Mouse (Mus musculus) intestine, embryonic 15.5 days (tissue): ENCODE data around the gene Cebpe. TPM values are rescaled to one million over a fixed set of nuclear protein-coding genes. Genes with fewer than 3 reads are reported as not detected.

Experiments used
- ATAC-seq: fragments of 200-750 bp; cut with Nextera tagmentation; 2 replicates; pipeline ENCODE4 v1.8.0; 2017; ENCODE audit warnings: moderate TSS enrichment, moderate library complexity
- H3K27ac ChIP-seq: fragments of 300-500 bp; sonication (generic); 2 replicates; pipeline ENCODE4 v1.5.1; 2015; ENCODE audit warnings: mild to moderate bottlenecking, inconsistent platforms
- H3K27me3 ChIP-seq: fragments of 300-500 bp; sonication (generic); replicated peaks from 2 replicates; pipeline ENCODE4 v1.6.1; 2015; ENCODE audit warnings: inconsistent platforms
- H3K36me3 ChIP-seq: fragments of 300-500 bp; sonication (generic); 2 replicates; pipeline ENCODE4 v1.6.1; 2015; ENCODE audit warnings: inconsistent platforms
- H3K4me1 ChIP-seq: fragments of 300-500 bp; sonication (generic); replicated peaks from 2 replicates; pipeline ENCODE4 v1.6.1; 2015; ENCODE audit warnings: inconsistent platforms
- H3K4me2 ChIP-seq: fragments of 300-500 bp; sonication (generic); replicated peaks from 2 replicates; pipeline ENCODE4 v1.6.1; 2015; ENCODE audit warnings: mild to moderate bottlenecking, inconsistent platforms
- H3K4me3 ChIP-seq: fragments of 300-500 bp; sonication (generic); replicated peaks from 2 replicates; pipeline ENCODE4 v1.5.1; 2015; ENCODE audit warnings: inconsistent platforms
- H3K9ac ChIP-seq: fragments of 300-500 bp; sonication (generic); 2 replicates; pipeline ENCODE4 v1.6.1; 2015; ENCODE audit warnings: inconsistent platforms
- H3K9me3 ChIP-seq: fragments of 300-500 bp; sonication (generic); 2 replicates; pipeline ENCODE4 v1.6.1; 2016; ENCODE audit warnings: inconsistent platforms
- WGBS: fragments of 180-500 bp; shearing (Covaris S2); methylation state at CpG from one replicate; pipeline ENCODE4 v1.1.7; 2015; 5-methylcytosine and 5-hydroxymethylcytosine counted together
- polyA plus RNA-seq: library from polyadenylated mRNA; unstranded; fragments of >200 nt; fragmentation: Nextera tagmentation; extraction: Ambion mirVana; gene quantifications from 2 replicates; pipeline ENCODE4 v1.2.1, GENCODE M21; 2015

Gene Cebpe
- polyA plus RNA-seq, 1 experiment from 2014 or later = 0.19 TPM

- ATAC-seq = no peak
- H3K9me3 ChIP-seq = no peaks in the 10 kb centered on the region
- H3K4me3 ChIP-seq = no peak overlapping the region
- no peaks in the 10 kb centered on the region for H3K27me3 ChIP-seq
- no peaks in the 10 kb centered on the region for H3K4me1 ChIP-seq
- no peak overlapping the region for H3K9ac ChIP-seq
- 90% methylated on average over 11 of the region's 11 CpGs for WGBS
- no peak overlapping the region for H3K27ac ChIP-seq
- no peak overlapping the region for H3K4me2 ChIP-seq
- H3K36me3 ChIP-seq = no peaks in the 10 kb centered on the region
Observed at GRCm38 (mm10) chr14:54720041-54720440, 8.1 kb upstream of the Cebpe start.

GRCm38 (mm10) chr14:54715402-54715801 lies 3.4 kb upstream of the Cebpe start:
- no peak overlapping the region for H3K9ac ChIP-seq
- H3K4me1 ChIP-seq = 0 out of 2 replicates have a peak, but pooled peaks cover 2% of the 10 kb centered on the region
- H3K9me3 ChIP-seq = no peaks in the 10 kb centered on the region
- no peaks in the 10 kb centered on the region for H3K27me3 ChIP-seq
- H3K4me3 ChIP-seq = no peak overlapping the region
- no peak overlapping the region for H3K4me2 ChIP-seq
- ATAC-seq = no peak
- no peak overlapping the region for H3K27ac ChIP-seq
- no peaks in the 10 kb centered on the region for H3K36me3 ChIP-seq
- WGBS = 74% methylated on average over 1 of the region's 1 CpGs

GRCm38 (mm10) chr14:54714617-54715081 lies 2.7 kb upstream of the Cebpe start:
- Histone ChIP-seq H3K4me1 (0 out of 2 replicates have a peak, but pooled peaks cover 2% of the 10 kb centered on the region), H3K4me2 (peak overlapping the region; percentile 70), H3K27me3 (no peaks in the 10 kb centered on the region), H3K9ac (no peak overlapping the region; the same call in 1 of the 2 replicates), H3K36me3 (no peaks in the 10 kb centered on the region), H3K27ac (0 out of 2 replicates have a peak overlapping the region, but pooled peaks have one; percentile 9), H3K9me3 (no peaks in the 10 kb centered on the region), H3K4me3 (peak overlapping the region; percentile 27)
- 2% methylated on average over 15 of the region's 15 CpGs for WGBS
- peak; percentile 78 for ATAC-seq

GRCm38 (mm10) chr14:54714121-54714520 lies 2.1 kb upstream of the Cebpe start:
- peak overlapping the region; percentile 70 for H3K4me2 ChIP-seq
- no peak overlapping the region; the same call in 1 of the 2 replicates for H3K9ac ChIP-seq
- peak; percentile 58 for ATAC-seq
- 0 out of 2 replicates have a peak, but pooled peaks cover 2% of the 10 kb centered on the region for H3K4me1 ChIP-seq
- H3K4me3 ChIP-seq = peak overlapping the region; percentile 27
- no peak overlapping the region for H3K27ac ChIP-seq
- H3K9me3 ChIP-seq = no peaks in the 10 kb centered on the region
- WGBS = under 1% methylated on average over 13 of the region's 13 CpGs
- no peaks in the 10 kb centered on the region for H3K36me3 ChIP-seq
- no peaks in the 10 kb centered on the region for H3K27me3 ChIP-seq

GRCm38 (mm10) chr14:54712861-54713260 lies 887 bp upstream of the Cebpe start:
- 0 out of 2 replicates have a peak, but pooled peaks cover 2% of the 10 kb centered on the region for H3K4me1 ChIP-seq
- 56% methylated on average over 8 of the region's 8 CpGs for WGBS
- no peak overlapping the region for H3K4me3 ChIP-seq
- ATAC-seq = no peak
- no peak overlapping the region for H3K4me2 ChIP-seq
- no peaks in the 10 kb centered on the region for H3K9me3 ChIP-seq
- no peaks in the 10 kb centered on the region for H3K36me3 ChIP-seq
- no peaks in the 10 kb centered on the region for H3K27me3 ChIP-seq
- H3K27ac ChIP-seq = 0 out of 2 replicates have a peak overlapping the region, but pooled peaks have one; percentile 13
- H3K9ac ChIP-seq = no peak overlapping the region

GRCm38 (mm10) chr14:54709054-54709453 lies 2.9 kb downstream of the Cebpe start:
- no peaks in the 10 kb centered on the region for H3K36me3 ChIP-seq
- no peak overlapping the region for H3K4me2 ChIP-seq
- no peak overlapping the region for H3K9ac ChIP-seq
- no peak for ATAC-seq
- no peak overlapping the region for H3K4me3 ChIP-seq
- no peak overlapping the region for H3K27ac ChIP-seq
- no peaks in the 10 kb centered on the region for H3K27me3 ChIP-seq
- no peaks in the 10 kb centered on the region for H3K9me3 ChIP-seq
- H3K4me1 ChIP-seq = 0 out of 2 replicates have a peak, but pooled peaks cover 4% of the 10 kb centered on the region
- 70% methylated on average over 9 of the region's 9 CpGs for WGBS

GRCm38 (mm10) chr14:54706589-54707320 lies 5.2 kb downstream of the Cebpe start:
- no peak overlapping the region for H3K27ac ChIP-seq
- 0 out of 2 replicates have a peak, but pooled peaks cover 2% of the 10 kb centered on the region for H3K4me1 ChIP-seq
- peak; percentile 38; the same call in 1 of the 2 replicates for ATAC-seq
- H3K4me3 ChIP-seq = no peak overlapping the region
- no peak overlapping the region for H3K9ac ChIP-seq
- no peak overlapping the region for H3K4me2 ChIP-seq
- H3K27me3 ChIP-seq = no peaks in the 10 kb centered on the region; the same call in 1 of the 2 replicates
- WGBS = 46% methylated on average over 17 of the region's 17 CpGs
- no peaks in the 10 kb centered on the region for H3K36me3 ChIP-seq
- H3K9me3 ChIP-seq = no peaks in the 10 kb centered on the region

GRCm38 (mm10) chr14:54705844-54706243 lies 6.1 kb downstream of the Cebpe start:
- Histone ChIP-seq H3K4me3 (no peak overlapping the region), H3K9me3 (no peaks in the 10 kb centered on the region), H3K4me1 (0 out of 2 replicates have a peak, but pooled peaks cover 2% of the 10 kb centered on the region), H3K9ac (no peak overlapping the region), H3K4me2 (no peak overlapping the region), H3K27ac (no peak overlapping the region), H3K36me3 (no peaks in the 10 kb centered on the region), H3K27me3 (no peaks in the 10 kb centered on the region; the same call in 1 of the 2 replicates)
- 29% methylated on average over 5 of the region's 5 CpGs for WGBS
- peak; percentile 72 for ATAC-seq

GRCm38 (mm10) chr14:54703207-54703606 lies 8.8 kb downstream of the Cebpe start:
- 63% methylated on average over 10 of the region's 10 CpGs for WGBS
- H3K4me3 ChIP-seq = no peak overlapping the region
- H3K9ac ChIP-seq = no peak overlapping the region
- no peaks in the 10 kb centered on the region for H3K36me3 ChIP-seq
- no peak overlapping the region for H3K27ac ChIP-seq
- no peak overlapping the region for H3K4me2 ChIP-seq
- H3K9me3 ChIP-seq = no peaks in the 10 kb centered on the region
- ATAC-seq = no peak
- 0 out of 2 replicates have a peak, but pooled peaks cover 2% of the 10 kb centered on the region for H3K4me1 ChIP-seq
- H3K27me3 ChIP-seq = no peaks in the 10 kb centered on the region; the same call in 1 of the 2 replicates

- Histone ChIP-seq H3K9ac (no peak overlapping the region), H3K27ac (no peak overlapping the region), H3K9me3 (no peaks in the 10 kb centered on the region), H3K4me2 (no peak overlapping the region), H3K4me1 (no peaks in the 10 kb centered on the region), H3K4me3 (no peak overlapping the region), H3K36me3 (no peaks in the 10 kb centered on the region), H3K27me3 (no peaks in the 10 kb centered on the region; the same call in 1 of the 2 replicates)
- WGBS = 8% methylated on average over 6 of the region's 6 CpGs
- ATAC-seq = peak; percentile 68
Observed at GRCm38 (mm10) chr14:54701298-54701697, 10.7 kb downstream of the Cebpe start.

- no peaks in the 10 kb centered on the region; the same call in 1 of the 2 replicates for H3K27me3 ChIP-seq
- H3K4me1 ChIP-seq = no peaks in the 10 kb centered on the region
- H3K27ac ChIP-seq = no peak overlapping the region
- no peaks in the 10 kb centered on the region for H3K9me3 ChIP-seq
- no peak overlapping the region for H3K4me2 ChIP-seq
- ATAC-seq = no peak
- no peaks in the 10 kb centered on the region for H3K36me3 ChIP-seq
- no peak overlapping the region for H3K9ac ChIP-seq
- 45% methylated on average over 3 of the region's 3 CpGs for WGBS
- H3K4me3 ChIP-seq = no peak overlapping the region
Observed at GRCm38 (mm10) chr14:54699586-54699985, 12.4 kb downstream of the Cebpe start.

- H3K9ac ChIP-seq = no peak within 1 kb of the TSS
- H3K27me3 ChIP-seq = no peaks in the 10 kb centered on the region; the same call in 1 of the 2 replicates
- WGBS = 66% methylated on average over 4 of the region's 4 CpGs
- no peak for ATAC-seq
- no peaks in the 10 kb centered on the region for H3K9me3 ChIP-seq
- H3K4me1 ChIP-seq = no peaks in the 10 kb centered on the region
- 0 out of 2 replicates have a peak, but pooled peaks cover 2% of the 10 kb centered on the region for H3K36me3 ChIP-seq
- no peak within 1 kb of the TSS for H3K4me2 ChIP-seq
- no peak within 1 kb of the TSS for H3K4me3 ChIP-seq
- H3K27ac ChIP-seq = no peak within 1 kb of the TSS
Observed at GRCm38 (mm10) chr14:54698733-54699132, 13.2 kb downstream of the Cebpe start, which contains the start of gene Gm29776. TSS of gene Gm29776 (minus strand) at chr14:54698833.
